Mouse (Mus musculus) ovary, postnatal 14 days (tissue): ENCODE data around the gene C1qtnf6.

Source experiments
- DNase-seq: peaks from one replicate; pipeline ENCODE4 v3.0.0; 2022; ENCODE audit warnings: low spot score

Gene C1qtnf6

GRCm38 (mm10) chr15:78530671-78531450 is at the start of gene C1qtnf6:
TSS of gene C1qtnf6 (minus strand) at chr15:78531416.
- no peak for DNase-seq

GRCm38 (mm10) chr15:78576284-78576810 is 45.1 kb upstream of the C1qtnf6 start:
- DNase-seq: no peak

GRCm38 (mm10) chr15:78572658-78573397 is 41.6 kb upstream of the C1qtnf6 start, which contains the start of gene Rac2:
TSS of gene Rac2 (minus strand) at chr15:78572783.
- DNase-seq: no peak

DNA sequence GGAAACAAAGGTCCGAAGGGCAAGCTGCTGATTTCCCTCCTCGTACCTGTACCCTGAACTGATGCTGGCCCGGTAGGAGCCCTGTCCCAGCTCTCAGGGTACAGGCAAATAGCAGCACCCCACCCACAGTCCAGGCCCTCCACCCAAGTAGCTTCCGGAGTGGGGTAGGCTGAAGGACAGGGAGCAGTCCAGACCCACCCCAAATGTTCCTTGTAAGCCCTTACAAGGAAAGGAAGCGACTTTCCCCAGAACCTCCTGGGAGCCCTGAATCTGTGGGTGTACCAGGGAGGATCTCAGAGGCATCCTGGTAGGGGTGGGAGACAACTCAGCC is 41.0 kb upstream of the C1qtnf6 start:
- no peak for DNase-seq

DNA sequence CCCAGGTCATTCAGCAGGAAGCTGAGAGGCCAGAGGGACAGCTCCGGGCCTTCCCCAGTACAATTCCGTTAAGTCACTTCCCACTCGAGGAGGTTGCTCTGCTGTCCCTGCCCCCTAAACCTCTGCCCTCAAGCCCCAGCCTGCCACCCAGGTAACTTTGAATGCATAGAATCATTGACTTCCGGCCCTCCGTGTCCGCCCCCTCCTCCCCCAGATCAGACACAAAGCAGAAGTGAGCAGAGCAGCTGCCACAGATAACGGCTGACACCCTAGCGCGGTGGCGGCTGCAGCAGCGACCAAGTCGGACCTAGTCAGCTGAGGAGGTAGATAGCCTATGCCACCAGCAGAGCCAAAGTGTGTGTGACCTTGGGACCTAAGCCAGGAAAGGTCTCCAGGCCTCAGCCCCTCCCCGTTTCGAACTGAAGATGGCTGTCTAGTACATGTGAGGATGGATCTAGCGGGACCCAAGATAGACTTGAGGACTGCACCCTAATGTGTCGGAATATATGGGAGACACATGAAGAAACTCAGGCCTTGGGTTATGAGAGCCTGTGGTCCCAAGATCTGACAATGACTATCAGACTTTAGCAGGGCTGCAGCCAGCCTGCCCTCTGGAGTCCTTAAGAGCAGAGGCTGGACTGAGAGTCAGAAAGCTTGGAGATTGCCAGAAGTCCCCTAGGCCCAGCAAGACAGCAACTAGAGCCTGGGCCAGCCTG is 40.5 kb upstream of the C1qtnf6 start:
- no peak for DNase-seq

- DNase-seq: no peak
These were observed 39.0 kb upstream of the C1qtnf6 start for GRCm38 (mm10) chr15:78570170-78570569.

GRCm38 (mm10) chr15:78567608-78568120 is 36.4 kb upstream of the C1qtnf6 start:
- DNase-seq: no peak

DNA sequence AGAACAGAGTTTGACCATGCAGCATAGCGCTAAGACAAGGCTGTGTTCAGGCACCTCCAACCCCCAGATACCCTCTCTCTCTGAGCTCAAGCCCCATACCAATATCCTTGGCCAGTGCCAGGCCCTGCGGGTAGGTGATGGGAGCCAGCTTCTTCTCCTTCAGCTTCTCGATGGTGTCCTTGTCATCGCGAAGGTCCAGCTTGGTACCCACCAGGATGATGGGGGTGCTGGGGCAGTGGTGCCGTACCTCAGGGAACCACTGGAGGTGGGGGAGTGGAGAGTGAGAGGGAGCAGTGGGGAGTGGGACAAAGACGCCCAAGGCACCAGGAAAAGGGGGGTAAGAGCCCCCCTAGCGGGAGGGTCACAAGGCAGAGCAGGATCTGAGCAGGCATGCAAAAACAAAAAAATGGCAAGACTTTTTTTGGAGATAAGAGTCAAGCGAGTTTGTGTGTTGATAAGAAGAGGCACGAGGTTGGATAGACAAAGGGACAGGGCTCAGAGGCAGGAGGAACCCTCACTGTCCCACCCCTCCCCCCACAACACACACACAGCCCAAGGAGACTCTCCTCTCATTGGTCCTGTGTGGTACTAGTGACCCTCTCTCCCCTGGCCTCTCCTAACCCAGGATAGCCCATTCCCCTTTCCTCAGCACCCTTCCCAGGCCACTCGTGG is 33.7 kb upstream of the C1qtnf6 start:
- DNase-seq: no peak

DNA sequence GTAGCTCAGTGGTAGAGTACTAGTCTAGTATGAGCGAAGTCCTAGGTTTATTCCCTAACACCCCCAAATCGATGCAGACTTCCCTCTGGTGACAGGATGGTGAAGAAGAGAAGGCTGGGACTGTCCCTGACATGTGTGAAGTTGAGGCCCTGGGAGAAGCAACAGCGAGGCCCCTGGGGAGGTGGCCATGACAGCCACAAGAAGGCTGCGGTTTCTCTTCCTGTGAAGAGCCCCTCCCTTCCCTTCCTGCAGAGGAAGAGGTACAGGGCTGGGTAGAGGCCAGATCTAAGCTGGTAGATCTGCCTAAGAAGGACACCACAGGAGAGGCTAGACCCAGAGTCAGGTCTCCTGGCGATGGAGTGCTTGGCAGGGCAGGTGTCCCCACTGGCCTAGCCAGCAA is 32.7 kb upstream of the C1qtnf6 start:
- no peak for DNase-seq

- no peak for DNase-seq
These were observed 32.1 kb upstream of the C1qtnf6 start for GRCm38 (mm10) chr15:78563344-78563743.

GRCm38 (mm10) chr15:78559141-78559979 is 28.1 kb upstream of the C1qtnf6 start:
- no peak for DNase-seq

DNA sequence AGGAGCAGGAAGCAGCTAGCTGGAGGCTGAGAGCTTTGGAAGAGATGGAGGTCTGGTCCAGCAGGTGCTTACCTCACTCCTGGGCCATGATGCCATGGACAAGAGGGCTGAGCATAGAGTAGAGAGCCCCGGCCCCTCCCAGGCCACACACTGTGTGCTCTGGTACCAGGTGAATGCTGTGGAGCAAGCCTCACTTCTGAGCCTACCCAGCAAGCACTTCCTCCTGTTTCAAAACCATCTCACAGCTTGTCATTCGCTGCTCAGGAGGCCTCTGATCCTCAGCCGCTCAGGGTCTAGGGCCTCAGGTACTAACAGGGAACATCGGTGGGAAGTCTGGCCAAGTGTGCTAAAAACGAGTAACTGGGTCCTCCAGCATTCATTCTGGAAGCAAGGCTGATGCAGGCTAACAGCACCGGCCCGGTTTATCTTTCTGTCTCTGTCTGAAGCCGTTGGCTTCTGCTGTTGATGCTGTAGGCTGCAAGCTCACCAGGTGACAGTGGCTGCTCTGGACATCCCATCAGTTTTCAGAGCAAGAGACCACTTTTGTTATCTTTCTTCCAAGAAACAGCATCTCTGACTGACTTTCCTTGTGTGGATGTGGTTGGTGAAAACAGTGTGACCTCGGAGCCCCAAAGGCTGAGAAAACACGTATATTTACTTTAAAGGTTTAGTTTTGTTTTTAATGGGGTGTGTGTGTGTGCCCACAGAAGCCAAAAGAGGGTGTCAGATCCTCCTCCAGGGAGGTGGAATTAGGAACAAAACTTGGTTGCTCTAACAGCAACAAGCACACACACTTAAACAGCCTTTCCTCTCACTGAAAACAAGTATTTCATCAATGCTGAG is 26.7 kb upstream of the C1qtnf6 start:
- no peak for DNase-seq

GRCm38 (mm10) chr15:78554545-78555313 is 23.5 kb upstream of the C1qtnf6 start:
- DNase-seq: no peak

DNA sequence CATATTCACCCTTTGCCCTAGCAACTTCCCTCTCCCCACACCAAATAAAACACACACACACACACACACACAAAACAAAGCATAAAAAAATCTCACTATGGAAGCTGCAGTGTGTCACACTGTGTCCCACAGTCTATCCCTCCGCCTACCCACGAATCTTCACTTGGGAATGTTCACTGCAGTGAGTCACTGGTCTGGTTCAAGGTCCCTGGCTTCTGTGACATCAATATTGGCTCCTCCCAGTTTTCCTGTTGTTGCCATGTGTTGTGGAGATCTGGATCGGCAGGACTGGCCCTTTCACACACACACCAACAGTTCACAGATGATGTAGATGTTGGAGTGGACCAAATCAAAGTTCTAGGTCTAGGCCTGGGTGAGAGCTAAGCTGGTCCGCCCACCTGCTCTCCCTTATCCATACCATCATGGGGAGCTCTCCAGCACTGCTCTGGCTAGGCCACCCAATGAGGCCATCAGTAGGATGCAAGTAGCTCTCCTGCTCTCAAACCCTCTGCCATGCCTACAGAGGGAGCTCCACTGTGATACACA is 18.0 kb upstream of the C1qtnf6 start:
- no peak for DNase-seq

GRCm38 (mm10) chr15:78548711-78549110 is 17.5 kb upstream of the C1qtnf6 start:
- no peak for DNase-seq

GRCm38 (mm10) chr15:78548336-78548665 is 17.1 kb upstream of the C1qtnf6 start:
- DNase-seq: no peak

GRCm38 (mm10) chr15:78547415-78548335 is 16.5 kb upstream of the C1qtnf6 start:
- DNase-seq: no peak

DNA sequence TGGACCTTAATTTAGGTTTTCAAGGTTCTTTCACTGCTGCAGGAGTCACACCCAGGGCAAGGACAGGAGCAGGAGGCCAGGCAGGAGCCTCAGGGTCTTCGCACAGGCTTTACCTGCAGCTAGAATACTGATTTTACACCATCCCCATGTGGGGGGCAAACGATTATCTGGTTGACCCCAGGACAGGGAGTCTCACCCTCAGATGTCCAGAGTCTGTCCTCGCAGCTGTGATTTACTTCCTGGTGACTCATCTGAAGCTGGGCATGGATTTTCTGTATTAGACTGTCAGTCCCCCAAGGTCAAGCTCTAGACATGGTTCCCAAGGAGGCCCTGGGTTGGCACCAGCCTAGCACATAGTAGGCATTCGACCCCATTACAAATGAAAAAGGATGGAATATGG is 14.8 kb upstream of the C1qtnf6 start:
- no peak for DNase-seq
